Mouse (Mus musculus): ENCODE measurements around the gene Zfp383. TPM values are rescaled to one million over a fixed set of nuclear protein-coding genes. Genes with fewer than 3 reads are reported as not detected.

The Zfp383 gene
- total RNA-seq, 2 experiments from 2014 or later = 0.74 to 1.5 TPM

DNA sequence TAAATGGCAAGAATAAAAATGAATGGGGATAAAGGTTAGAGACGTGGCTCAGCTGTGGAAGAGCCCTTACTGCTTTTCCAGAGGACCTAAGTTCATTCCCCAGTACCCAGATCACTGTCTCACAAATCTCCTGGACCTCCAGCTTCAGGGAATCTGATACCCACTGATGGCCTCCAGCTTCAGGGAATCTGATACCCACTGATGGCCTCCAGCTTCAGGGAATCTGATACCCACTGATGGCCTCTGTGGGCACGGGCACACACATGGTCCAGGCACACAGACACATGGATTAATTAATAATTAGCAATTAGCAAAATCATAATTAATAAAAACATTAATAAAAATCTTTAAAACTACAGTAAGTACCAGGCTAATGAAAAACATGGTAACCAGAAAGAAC is 14.8 kb downstream of the Zfp383 start:
- no peak for ATAC-seq (replicated peaks; ENCODE audit: low FRiP score, low TSS enrichment, poor library complexity, severe bottlenecking)

DNA sequence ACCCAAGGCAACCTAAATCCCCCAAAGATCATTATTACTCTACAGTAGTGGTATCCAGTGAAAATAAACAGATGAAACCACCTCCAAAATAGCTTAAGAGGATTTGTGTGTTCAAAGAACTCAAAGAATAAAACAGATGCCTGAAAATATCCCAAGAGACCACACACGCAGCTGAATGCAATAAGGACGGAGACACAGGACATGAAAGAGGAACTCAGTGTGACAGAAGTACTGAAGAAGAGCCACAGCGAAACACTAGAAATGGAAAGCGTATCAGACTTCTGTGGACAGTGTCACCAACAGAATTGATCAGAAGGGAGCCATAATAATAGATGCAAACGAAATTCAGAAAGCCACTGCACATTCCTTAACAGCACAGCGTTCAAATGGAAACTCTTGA is 30.8 kb downstream of the Zfp383 start:
- ATAC-seq (replicated peaks; ENCODE audit: low FRiP score, low TSS enrichment, poor library complexity, severe bottlenecking) = no peak

DNA sequence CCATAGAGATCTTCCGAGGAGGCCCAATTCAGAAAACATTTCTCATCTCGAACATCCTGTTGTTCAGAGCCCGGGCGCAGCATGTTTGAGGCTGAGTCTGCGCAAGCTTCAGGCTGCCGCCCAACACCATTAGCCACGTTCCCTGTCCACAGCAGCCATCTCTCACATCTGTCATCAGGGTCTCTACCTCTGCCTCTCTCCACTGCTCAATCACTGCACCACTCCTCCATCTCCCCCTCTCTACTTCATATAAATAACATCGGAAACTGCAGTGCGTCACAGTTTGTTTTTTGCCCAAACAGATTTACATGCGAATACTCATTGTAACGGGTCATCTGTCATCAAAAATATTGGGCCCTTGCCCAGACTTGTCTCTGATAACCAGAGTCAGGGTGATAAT is 33.0 kb downstream of the Zfp383 start:
- ATAC-seq (replicated peaks; ENCODE audit: low FRiP score, low TSS enrichment, poor library complexity, severe bottlenecking) = no peak

DNA sequence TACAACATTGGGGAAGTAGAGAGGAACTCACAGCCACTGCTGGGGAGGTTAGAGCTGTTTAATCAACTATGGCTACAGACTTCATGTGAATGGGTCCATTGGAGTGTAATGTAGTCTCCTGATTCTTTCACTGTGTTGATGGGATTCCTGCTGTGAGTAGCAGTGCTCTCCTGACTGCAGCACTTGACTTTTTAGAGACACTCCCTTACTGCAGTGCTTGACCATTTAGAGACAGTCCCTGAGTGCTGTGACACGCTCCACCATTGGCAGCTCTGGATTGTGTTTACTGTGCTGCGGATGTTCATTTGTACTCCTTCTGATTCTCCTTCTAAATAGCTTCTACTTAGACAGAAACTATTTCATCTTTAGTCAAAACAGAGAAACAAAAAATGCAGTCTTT is 34.7 kb downstream of the Zfp383 start:
- ATAC-seq (replicated peaks; ENCODE audit: low FRiP score, low TSS enrichment, poor library complexity, severe bottlenecking) = no peak

GRCm38 (mm10) chr7:29943720-29944119 is 35.7 kb downstream of the Zfp383 start:
- ATAC-seq (replicated peaks; ENCODE audit: low FRiP score, low TSS enrichment, poor library complexity, severe bottlenecking) = no peak

- no peak for ATAC-seq (replicated peaks; ENCODE audit: low FRiP score, low TSS enrichment, poor library complexity, severe bottlenecking)
These were observed 36.2 kb downstream of the Zfp383 start for GRCm38 (mm10) chr7:29944201-29944600.

DNA sequence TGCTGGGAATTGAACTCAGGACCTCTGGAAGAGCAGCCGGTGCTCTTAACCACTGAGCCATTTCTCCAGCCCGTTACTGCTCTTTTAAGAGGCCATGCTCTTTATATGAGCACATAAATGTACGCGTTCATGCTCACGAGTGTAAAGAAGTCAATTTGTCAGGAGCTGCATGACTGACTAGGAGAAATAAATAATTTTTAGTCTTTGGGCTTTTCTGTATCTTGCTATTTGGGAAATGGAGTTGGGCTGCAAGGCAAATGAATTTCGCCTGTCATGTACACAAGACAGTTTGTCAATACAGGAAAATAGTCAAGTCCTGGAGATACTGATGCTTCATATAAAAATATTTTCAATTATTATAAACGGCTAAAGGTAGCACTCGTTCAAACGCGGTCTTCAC is 45.1 kb downstream of the Zfp383 start:
- ATAC-seq (replicated peaks; ENCODE audit: low FRiP score, low TSS enrichment, poor library complexity, severe bottlenecking) = no peak

GRCm38 (mm10) chr7:29953513-29954401 is 45.7 kb downstream of the Zfp383 start, which contains the start of gene Zfp74:
Gene Zfp74, minus strand, starts transcription at chr7:29954089.
- ATAC-seq (replicated peaks; ENCODE audit: low FRiP score, low TSS enrichment, poor library complexity, severe bottlenecking) = peak; percentile 88

- ATAC-seq (replicated peaks; ENCODE audit: low FRiP score, low TSS enrichment, poor library complexity, severe bottlenecking) = 0 out of 2 replicates have a peak, but pooled peaks have one; percentile 21
These were observed 46.7 kb downstream of the Zfp383 start for GRCm38 (mm10) chr7:29954731-29955130.

DNA sequence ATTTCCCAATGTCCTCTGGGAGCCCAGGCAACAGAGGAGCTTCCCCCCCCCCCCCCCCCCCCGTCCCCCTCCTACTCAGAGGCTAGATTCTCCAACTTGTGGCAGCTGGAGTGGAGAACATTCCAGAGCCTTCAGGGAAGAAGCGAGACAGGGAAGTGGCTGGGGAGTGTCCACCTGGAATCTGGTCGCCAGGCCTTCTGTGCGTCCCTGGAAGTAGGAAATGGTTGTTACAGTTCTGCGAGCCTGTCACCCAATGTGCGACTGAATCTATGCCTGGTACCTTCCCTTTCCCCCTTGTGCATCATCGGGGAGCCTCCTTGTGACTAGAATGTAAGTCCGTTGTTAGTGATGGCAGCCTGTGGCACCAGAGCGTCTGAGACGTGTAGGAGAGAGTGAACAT is 48.2 kb downstream of the Zfp383 start:
- ATAC-seq (replicated peaks; ENCODE audit: low FRiP score, low TSS enrichment, poor library complexity, severe bottlenecking) = no peak

GRCm38 (mm10) chr7:29958125-29958724 is 50.2 kb downstream of the Zfp383 start:
- ATAC-seq (replicated peaks; ENCODE audit: low FRiP score, low TSS enrichment, poor library complexity, severe bottlenecking) = no peak

DNA sequence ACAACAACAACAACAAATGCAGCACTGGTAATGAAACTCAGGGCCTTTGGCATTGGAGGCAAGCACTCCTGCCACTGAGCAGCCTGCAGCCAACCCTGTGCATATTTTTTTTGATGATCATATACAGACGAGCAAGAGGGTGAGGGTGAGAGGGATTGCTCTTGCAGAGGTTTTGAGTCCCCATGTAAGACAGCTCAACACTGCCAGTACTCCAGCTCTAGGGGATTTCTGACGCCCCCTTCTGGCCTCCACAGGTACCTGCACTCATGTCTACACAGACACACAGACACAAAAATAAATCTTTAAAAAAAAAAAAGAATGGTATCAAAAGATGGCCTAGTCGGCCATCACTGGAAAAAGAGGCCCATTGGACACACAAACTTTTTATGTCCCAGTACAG is 51.0 kb downstream of the Zfp383 start:
- ATAC-seq (replicated peaks; ENCODE audit: low FRiP score, low TSS enrichment, poor library complexity, severe bottlenecking) = no peak

DNA sequence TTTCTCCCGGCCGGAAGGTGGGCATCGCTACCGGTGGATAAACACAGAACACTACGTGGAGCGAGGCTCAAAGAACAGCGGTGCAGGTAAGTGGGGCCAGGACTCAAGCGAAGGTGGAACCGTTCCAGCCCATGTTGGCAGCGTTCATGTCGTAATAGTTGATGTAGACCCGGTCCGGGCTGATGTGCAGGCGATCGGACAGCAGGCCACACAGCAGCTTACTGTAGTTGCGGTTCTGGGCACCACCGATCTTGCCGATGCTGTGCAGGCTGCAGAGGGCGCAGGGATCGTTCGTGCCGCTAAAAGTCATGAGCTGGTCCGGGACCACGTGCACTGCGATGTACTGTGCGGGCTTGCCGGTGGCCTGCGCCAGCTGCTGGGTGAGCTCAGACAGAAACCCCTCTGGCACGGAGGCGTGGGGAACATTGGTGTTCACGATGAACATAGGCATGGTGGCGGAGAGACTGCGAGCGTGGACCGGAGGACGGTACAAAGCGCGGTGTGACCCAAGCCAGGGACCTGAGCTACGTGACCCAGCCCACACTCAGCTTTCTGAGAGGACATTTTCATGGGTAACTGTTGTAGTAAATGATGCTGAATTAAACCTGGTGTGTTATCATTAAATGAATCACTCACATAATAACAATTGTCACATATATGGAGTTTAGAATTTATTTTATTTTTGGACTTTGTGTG is 57.2 kb downstream of the Zfp383 start:
- 0 out of 2 replicates have a peak, but pooled peaks have one; percentile 59 for ATAC-seq (replicated peaks; ENCODE audit: low FRiP score, low TSS enrichment, poor library complexity, severe bottlenecking)

Other genes starting within 250 kb of the Zfp383 start
- not detected in 2 replicates for gene Catsperg2, start 181.2 kb upstream of the Zfp383 start, total RNA-seq (2014; fragmentation: Nextera tagmentation)
- not detected in 2 replicates for gene Catsperg2, start 181.2 kb upstream of the Zfp383 start, total RNA-seq (2017)
- 14.6 and 16.4 TPM in 2 replicates for gene Zfp84, start 139.7 kb upstream of the Zfp383 start, total RNA-seq (2014; fragmentation: Nextera tagmentation)
- gene Zfp84, start 139.7 kb upstream of the Zfp383 start, total RNA-seq (2017) = 17.8 and 19.6 TPM in 2 replicates
- gene Zfp30, start 124.2 kb upstream of the Zfp383 start, total RNA-seq (2014; fragmentation: Nextera tagmentation) = 1.4 TPM in 1 of 2 replicates, not detected in the other
- gene Zfp30, start 124.2 kb upstream of the Zfp383 start, total RNA-seq (2017) = 0.50 and 0.56 TPM in 2 replicates
- 4.0 and 7.6 TPM in 2 replicates for gene Zfp790, start 92.1 kb upstream of the Zfp383 start, total RNA-seq (2014; fragmentation: Nextera tagmentation)
- gene Zfp790, start 92.1 kb upstream of the Zfp383 start, total RNA-seq (2017) = 10.4 and 12.2 TPM in 2 replicates
- gene Zfp940, start 54.6 kb upstream of the Zfp383 start, total RNA-seq (2014; fragmentation: Nextera tagmentation) = 4.6 TPM in 2 replicates
- gene Zfp940, start 54.6 kb upstream of the Zfp383 start, total RNA-seq (2017) = 8.2 and 10.7 TPM in 2 replicates
- 3.2 and 5.3 TPM in 2 replicates for gene Zfp420, start 48.2 kb upstream of the Zfp383 start, total RNA-seq (2014; fragmentation: Nextera tagmentation)
- 2.6 and 3.5 TPM in 2 replicates for gene Zfp420, start 48.2 kb upstream of the Zfp383 start, total RNA-seq (2017)
- 7.2 and 8.0 TPM in 2 replicates for gene Zfp27, start 1.7 kb upstream of the Zfp383 start, total RNA-seq (2014; fragmentation: Nextera tagmentation)
- 8.3 and 11.1 TPM in 2 replicates for gene Zfp27, start 1.7 kb upstream of the Zfp383 start, total RNA-seq (2017)
- 9.1 and 10.6 TPM in 2 replicates for gene Zfp74, start 45.9 kb downstream of the Zfp383 start, total RNA-seq (2014; fragmentation: Nextera tagmentation)
- 8.4 and 9.2 TPM in 2 replicates for gene Zfp74, start 45.9 kb downstream of the Zfp383 start, total RNA-seq (2017)
- 9.0 and 16.5 TPM in 2 replicates for gene Zfp568, start 75.7 kb downstream of the Zfp383 start, total RNA-seq (2014; fragmentation: Nextera tagmentation)
- 25.7 and 26.1 TPM in 2 replicates for gene Zfp568, start 75.7 kb downstream of the Zfp383 start, total RNA-seq (2017)
- 0.74 and 1.3 TPM in 2 replicates for gene Zfp14, start 143.2 kb downstream of the Zfp383 start, total RNA-seq (2014; fragmentation: Nextera tagmentation)
- gene Zfp14, start 143.2 kb downstream of the Zfp383 start, total RNA-seq (2017) = 1.1 and 5.8 TPM in 2 replicates
- gene Zfp82, start 164.7 kb downstream of the Zfp383 start, total RNA-seq (2014; fragmentation: Nextera tagmentation) = 4.6 and 6.8 TPM in 2 replicates
- 4.5 and 7.5 TPM in 2 replicates for gene Zfp82, start 164.7 kb downstream of the Zfp383 start, total RNA-seq (2017)
- gene Gm26920, start 182.2 kb downstream of the Zfp383 start, total RNA-seq (2014; fragmentation: Nextera tagmentation) = 0.79 TPM in 1 of 2 replicates, not detected in the other
- gene Gm26920, start 182.2 kb downstream of the Zfp383 start, total RNA-seq (2017) = not detected in 2 replicates
- gene Zfp566, start 182.3 kb downstream of the Zfp383 start, total RNA-seq (2014; fragmentation: Nextera tagmentation) = 7.1 and 16.8 TPM in 2 replicates
- gene Zfp566, start 182.3 kb downstream of the Zfp383 start, total RNA-seq (2017) = 5.0 TPM in 2 replicates
- 10.5 and 20.6 TPM in 2 replicates for gene Zfp260, start 186.6 kb downstream of the Zfp383 start, total RNA-seq (2014; fragmentation: Nextera tagmentation)
- 14.0 and 20.1 TPM in 2 replicates for gene Zfp260, start 186.6 kb downstream of the Zfp383 start, total RNA-seq (2017)
- 2.5 and 2.8 TPM in 2 replicates for gene Zfp382, start 213.7 kb downstream of the Zfp383 start, total RNA-seq (2014; fragmentation: Nextera tagmentation)
- 1.6 and 2.4 TPM in 2 replicates for gene Zfp382, start 213.7 kb downstream of the Zfp383 start, total RNA-seq (2017)

All from megakaryocyte-erythroid progenitor cell, adult 5-6 weeks (primary cell).